In the genomic region with DNA sequence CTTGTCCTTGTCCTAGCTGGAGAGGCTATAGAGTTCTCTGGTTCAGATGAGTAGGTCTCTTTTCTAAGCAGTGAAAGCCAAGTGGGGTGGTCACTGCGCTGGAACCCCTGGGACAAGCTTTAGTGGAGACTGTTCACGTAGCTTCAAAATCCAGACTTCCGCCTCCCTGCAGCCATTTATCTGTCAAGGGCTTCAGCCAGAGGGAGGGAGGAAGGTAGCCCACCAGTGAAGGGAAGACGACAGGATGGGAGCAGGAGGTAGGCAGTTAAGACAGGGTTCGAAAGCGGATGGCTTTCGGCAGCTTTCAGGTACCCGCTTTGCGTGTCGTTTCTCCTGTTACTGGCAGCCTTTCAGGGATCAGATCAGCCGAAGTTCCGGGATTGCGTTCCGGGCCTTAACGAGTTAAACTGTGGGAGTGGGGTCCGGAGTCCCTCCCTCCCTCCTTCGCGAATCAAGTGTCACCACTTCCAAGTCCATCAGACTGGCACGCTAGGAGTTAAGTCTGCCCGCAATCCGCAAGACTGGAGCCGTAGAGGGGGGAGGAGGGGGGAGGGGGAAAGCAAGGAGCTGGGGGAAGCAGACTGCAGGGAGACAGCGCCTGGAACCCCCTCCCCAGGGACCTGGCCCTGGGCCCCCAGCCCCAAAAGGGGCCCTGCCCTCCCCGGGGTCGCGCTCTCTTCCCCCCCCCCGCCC, we compare ENCODE assay signal across 8 mouse cellular contexts. TPM values are rescaled to one million over a fixed set of nuclear protein-coding genes. Genes with fewer than 3 reads are reported as not detected.
DNase-seq lines count a peak whose midpoint lies in the region; ATAC-seq and TF ChIP-seq lines count a peak whose summit lies in the region.

No protein-coding gene starts in this region.

- H3K4me3 ChIP-seq in heart, embryonic 12.5 days = peak overlapping the region; percentile 62
- H3K4me3 ChIP-seq in kidney, embryonic 16.5 days (ENCODE audit: low read length) = peak overlapping the region; percentile 86
- H3K4me3 ChIP-seq in liver, postnatal 0 days (ENCODE audit: low read depth, low read length) = peak overlapping the region; percentile 57

- peak; percentile 62 for ATAC-seq in heart, embryonic 12.5 days (ENCODE audit: insufficient number of reproducible peaks, low FRiP score)
- peak; percentile 56 for ATAC-seq in kidney, embryonic 16.5 days (ENCODE audit: low FRiP score, low TSS enrichment)
- ATAC-seq in liver, postnatal 0 days = no peak

- H3K4me2 ChIP-seq in heart, embryonic 12.5 days = peak overlapping the region; percentile 87
- peak overlapping the region; percentile 98 for H3K4me2 ChIP-seq in kidney, embryonic 16.5 days (replicated peaks; ENCODE audit: low read depth, low read length)
- H3K4me2 ChIP-seq in liver, postnatal 0 days (ENCODE audit: low read depth, low read length) = peak overlapping the region; percentile 87

- no peaks in the 10 kb centered on the region for H3K36me3 ChIP-seq in heart, embryonic 12.5 days
- no peaks in the 10 kb centered on the region for H3K36me3 ChIP-seq in kidney, embryonic 16.5 days (ENCODE audit: insufficient read depth, low read length)
- no peaks in the 10 kb centered on the region for H3K36me3 ChIP-seq in liver, postnatal 0 days (replicated peaks; ENCODE audit: insufficient read depth, low read length)

- peak overlapping the region; percentile 78 for H3K9ac ChIP-seq in heart, embryonic 12.5 days
- H3K9ac ChIP-seq in kidney, embryonic 16.5 days (replicated peaks; ENCODE audit: low read length) = peak overlapping the region; percentile 91
- H3K9ac ChIP-seq in liver, postnatal 0 days (replicated peaks) = peak overlapping the region; percentile 53; the same call in 1 of the 2 replicates

- H3K27ac ChIP-seq in heart, embryonic 12.5 days (ENCODE audit: poor library complexity, severe bottlenecking) = peak overlapping the region; percentile 99
- H3K27ac ChIP-seq in kidney, embryonic 16.5 days (ENCODE audit: low read length) = peak overlapping the region; percentile 99
- peak overlapping the region; percentile 72; the same call in 1 of the 2 replicates for H3K27ac ChIP-seq in liver, postnatal 0 days (ENCODE audit: low read depth)

- peaks cover 22% of the 10 kb centered on the region for H3K4me1 ChIP-seq in heart, embryonic 12.5 days (replicated peaks)
- H3K4me1 ChIP-seq in kidney, embryonic 16.5 days (ENCODE audit: insufficient read depth, low read length) = peaks cover 26% of the 10 kb centered on the region
- peaks cover 35% of the 10 kb centered on the region for H3K4me1 ChIP-seq in liver, postnatal 0 days (ENCODE audit: insufficient read depth)

- H3K27me3 ChIP-seq in heart, embryonic 12.5 days (replicated peaks) = no peaks in the 10 kb centered on the region
- H3K27me3 ChIP-seq in kidney, embryonic 16.5 days (ENCODE audit: insufficient read depth, low read length) = no peaks in the 10 kb centered on the region
- H3K27me3 ChIP-seq in liver, postnatal 0 days (ENCODE audit: insufficient read depth, low read length) = peaks cover 12% of the 10 kb centered on the region; the same call in 1 of the 2 replicates

- peak; percentile 74 to 82 for DNase-seq in heart, adult 18-20 months
- DNase-seq in heart, adult 11 months = no peak
- peak; percentile 78 to 86 for DNase-seq in cerebellum, postnatal 25 days
- DNase-seq in liver, postnatal 0 days = peak; percentile 51
- peak; percentile 29 for DNase-seq in ovary, postnatal 10 days (ENCODE audit: low spot score)
- peak; percentile 94 for DNase-seq in yolk sac, embryonic 10.5 days (ENCODE audit: low spot score)

- no peak for TF ChIP-seq CTCF in liver, postnatal 0 days (IDR thresholded peaks at IDR 0.05; ENCODE audit: low read depth)

- under 1% methylated on average over 24 of the region's 27 CpGs for WGBS in heart, embryonic 12.5 days
- 0% methylated on average over 19 of the region's 27 CpGs for WGBS in kidney, embryonic 16.5 days
- WGBS in liver, postnatal 0 days (ENCODE audit: insufficient replicate concordance) = 0% methylated on average over 20 of the region's 27 CpGs

- no peak for TF ChIP-seq EP300 in liver, postnatal 0 days (IDR thresholded peaks at IDR 0.05; ENCODE audit: low read depth)

- no peaks in the 10 kb centered on the region for H3K9me3 ChIP-seq in heart, embryonic 12.5 days (replicated peaks)
- no peaks in the 10 kb centered on the region for H3K9me3 ChIP-seq in kidney, embryonic 16.5 days (ENCODE audit: low read length)
- H3K9me3 ChIP-seq in liver, postnatal 0 days (ENCODE audit: low read length) = no peaks in the 10 kb centered on the region

RNA-seq across cellular contexts. Expression of gene Bcl9l, which starts 4.2 kb away (rescaled TPM):
- total RNA-seq in heart, adult 18-20 months (2021) = 10 to 100 TPM; 36.2 to 41.7 TPM
- polyA plus RNA-seq in heart, embryonic 12.5 days (2016; fragmentation: Nextera tagmentation; extraction: Ambion mirVana) = 11.3 and 12.3 TPM in 2 replicates
- 11.3 and 12.4 TPM in 2 replicates for polyA plus RNA-seq in kidney, embryonic 16.5 days (2015; fragmentation: Nextera tagmentation; extraction: Ambion mirVana)
- 2.0 and 2.2 TPM in 2 replicates for polyA plus RNA-seq in liver, postnatal 0 days (2015; fragmentation: Nextera tagmentation; extraction: Ambion mirVana)

RNA-seq across cellular contexts. Expression of gene Upk2, which starts 23.6 kb away (rescaled TPM):
- not detected for total RNA-seq in heart, adult 18-20 months (2021)
- polyA plus RNA-seq in heart, embryonic 12.5 days (2016; fragmentation: Nextera tagmentation; extraction: Ambion mirVana) = 0.42 TPM in 1 of 2 replicates, not detected in the other
- 3.4 and 7.6 TPM in 2 replicates for polyA plus RNA-seq in kidney, embryonic 16.5 days (2015; fragmentation: Nextera tagmentation; extraction: Ambion mirVana)
- not detected in 2 replicates for polyA plus RNA-seq in liver, postnatal 0 days (2015; fragmentation: Nextera tagmentation; extraction: Ambion mirVana)

RNA-seq across cellular contexts. Expression of gene Foxr1, which starts 37.4 kb away (rescaled TPM):
- not detected for total RNA-seq in heart, adult 18-20 months (2021)
- not detected in 2 replicates for polyA plus RNA-seq in heart, embryonic 12.5 days (2016; fragmentation: Nextera tagmentation; extraction: Ambion mirVana)
- not detected in 2 replicates for polyA plus RNA-seq in kidney, embryonic 16.5 days (2015; fragmentation: Nextera tagmentation; extraction: Ambion mirVana)
- polyA plus RNA-seq in liver, postnatal 0 days (2015; fragmentation: Nextera tagmentation; extraction: Ambion mirVana) = not detected in 2 replicates
